Mouse (Mus musculus) lung, adult 18-20 months (tissue): ENCODE results near the gene Arl6ip6.

ENCODE experiments used
- DNase-seq, 2 experiments: peaks; one replicate each; pipeline ENCODE4 v3.0.0; 2022; ENCODE audit warnings: mixed read lengths in 2 of 2

Arl6ip6 gene

DNA sequence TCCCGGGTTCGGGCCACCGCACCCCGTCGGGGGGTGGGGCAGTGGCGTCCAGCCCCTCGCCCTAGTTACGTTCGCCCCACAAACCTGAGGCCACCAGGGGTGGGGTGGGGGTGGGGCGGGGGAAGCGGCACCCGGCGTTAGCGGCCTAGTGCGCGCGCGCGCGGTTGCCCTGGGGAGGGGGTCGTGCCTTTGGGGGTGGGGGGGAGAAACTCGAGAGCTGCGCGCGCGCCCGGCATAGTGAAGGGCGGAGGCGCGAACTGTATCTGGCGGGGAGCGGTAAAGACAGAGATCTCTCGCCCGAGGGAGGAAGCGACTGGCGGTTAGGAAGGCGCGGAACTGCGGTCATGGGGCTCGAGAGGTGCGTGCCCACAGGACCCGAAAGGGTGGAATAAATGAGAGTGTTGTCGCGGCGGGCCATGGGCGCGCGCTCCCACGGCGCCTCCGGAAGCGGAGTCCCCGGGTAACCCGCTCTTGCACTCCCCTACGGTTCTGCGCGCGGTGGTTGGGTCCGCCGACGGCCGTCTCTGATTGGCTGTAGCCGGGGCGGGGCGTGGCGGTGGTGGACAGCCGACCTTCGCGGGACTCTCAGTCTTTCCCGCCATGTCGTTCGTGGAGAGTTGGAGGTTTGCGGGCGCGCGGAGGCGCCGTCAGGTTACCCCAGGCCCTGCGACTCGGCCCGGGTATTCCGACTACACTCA lies at the start of gene Arl6ip6:
Arl6ip6 (plus strand) TSS at position 204 of the 698 bp plus-strand sequence.
- DNase-seq, result peak; percentile 98

DNA sequence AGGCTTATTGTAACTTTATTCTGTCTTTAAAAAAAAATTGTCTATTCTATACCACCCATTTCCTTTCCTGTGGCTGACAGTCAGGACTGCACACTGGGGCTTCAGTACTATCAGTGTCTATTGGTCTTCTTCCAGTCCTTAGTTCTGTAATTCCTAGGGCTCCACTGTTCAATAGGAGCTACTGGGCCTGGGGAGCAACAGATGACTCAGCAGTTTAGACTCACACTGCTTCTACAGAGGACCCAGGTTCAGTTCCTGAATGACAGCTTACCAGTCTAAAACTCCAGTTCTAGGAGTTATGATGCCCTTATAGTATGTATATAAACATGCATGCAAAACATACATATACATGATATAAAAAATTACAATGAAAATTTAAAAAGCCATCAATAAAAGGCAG lies 44.7 kb upstream of the Arl6ip6 start:
- no peak for DNase-seq

DNA sequence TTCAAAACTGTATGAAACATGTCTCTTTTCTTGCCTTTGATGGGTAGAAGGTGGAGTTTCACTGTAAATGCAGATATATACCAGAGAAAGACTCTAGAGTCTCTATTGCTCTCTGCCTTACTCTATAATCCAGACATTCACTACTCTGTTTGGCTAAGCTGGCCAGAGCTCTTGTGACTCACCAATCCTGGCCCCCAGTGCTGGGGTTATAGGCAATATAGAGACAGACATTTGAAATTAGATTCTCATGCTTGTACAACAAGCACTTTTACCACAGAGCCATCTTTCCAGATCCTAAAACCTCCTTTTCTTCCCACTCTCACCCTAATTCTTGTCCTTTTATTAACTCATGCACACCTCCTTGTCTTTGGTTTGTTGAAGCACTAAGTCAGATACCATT lies 17.6 kb upstream of the Arl6ip6 start:
- no peak for DNase-seq

- no peak for DNase-seq
Observed at GRCm38 (mm10) chr2:53178966-53179365, 12.6 kb upstream of the Arl6ip6 start.

- no peak for DNase-seq
Observed at GRCm38 (mm10) chr2:53179876-53180275, 11.7 kb upstream of the Arl6ip6 start.

DNA sequence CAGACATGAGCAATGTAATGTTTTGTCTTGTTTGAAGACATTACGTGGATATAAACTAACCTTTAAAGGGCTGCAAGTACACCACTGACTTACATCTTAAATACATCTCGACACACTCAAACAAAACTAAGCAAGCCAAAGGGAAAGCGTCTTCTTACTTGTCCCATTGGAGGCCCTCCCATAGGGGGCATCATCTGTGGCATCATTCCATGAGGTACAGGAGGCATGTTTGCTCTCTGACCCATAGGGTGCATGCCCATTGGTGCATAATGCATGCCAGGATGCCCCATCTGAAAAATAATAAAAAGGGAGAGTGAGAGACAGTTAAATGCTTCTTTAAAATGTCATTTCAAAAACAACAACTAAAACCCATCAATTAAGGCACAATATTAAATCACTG lies 1.7 kb upstream of the Arl6ip6 start:
- DNase-seq, result no peak

DNA sequence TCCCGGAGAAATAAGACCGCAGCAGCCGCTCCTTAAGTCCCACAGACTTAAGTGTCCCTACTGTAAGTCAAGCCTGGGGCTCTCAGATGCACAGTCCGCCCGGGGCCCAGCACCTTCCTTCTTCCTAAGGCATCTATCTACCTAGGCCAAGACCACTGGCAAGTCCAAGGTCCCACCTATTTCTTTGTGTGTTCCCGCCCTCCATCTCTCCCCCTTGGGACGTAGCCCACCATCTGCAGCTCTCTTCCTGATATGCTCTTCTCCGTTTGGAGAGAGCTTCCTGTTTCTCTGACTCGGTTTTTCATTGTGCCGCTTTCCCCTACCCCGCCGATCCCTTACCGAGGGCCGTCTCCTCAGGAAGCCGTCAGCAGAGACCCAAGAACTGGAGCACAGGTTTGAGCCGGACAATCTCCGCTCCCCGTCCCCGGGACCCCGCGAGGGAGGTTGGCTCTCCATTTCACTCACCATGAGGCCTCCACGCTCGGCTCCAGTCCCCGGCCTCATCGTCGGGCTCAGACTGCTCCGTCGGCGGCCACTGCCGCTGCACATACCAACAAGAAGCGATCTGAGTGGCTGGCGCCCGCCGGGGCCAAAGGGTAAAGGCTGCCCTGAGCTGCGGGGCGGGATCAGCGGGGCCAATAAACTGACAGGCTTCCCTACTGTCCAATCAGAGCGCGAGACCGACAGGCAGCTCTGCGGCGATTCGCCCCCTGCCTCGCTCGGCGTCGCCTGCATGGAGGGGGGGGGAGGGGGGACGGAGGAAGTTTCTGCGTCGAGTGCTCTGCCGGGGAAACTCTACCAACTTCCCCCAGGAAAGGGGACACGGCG lies 628 bp upstream of the Arl6ip6 start, which contains the start of gene Prpf40a:
Prpf40a (minus strand) TSS at position 601 of the 828 bp plus-strand sequence.
- DNase-seq, result peak; percentile 99

- no peak for DNase-seq
Observed at GRCm38 (mm10) chr2:53192386-53192785, 860 bp downstream of the Arl6ip6 start.

GRCm38 (mm10) chr2:53196431-53196830 lies 4.9 kb downstream of the Arl6ip6 start:
- no peak for DNase-seq

DNA sequence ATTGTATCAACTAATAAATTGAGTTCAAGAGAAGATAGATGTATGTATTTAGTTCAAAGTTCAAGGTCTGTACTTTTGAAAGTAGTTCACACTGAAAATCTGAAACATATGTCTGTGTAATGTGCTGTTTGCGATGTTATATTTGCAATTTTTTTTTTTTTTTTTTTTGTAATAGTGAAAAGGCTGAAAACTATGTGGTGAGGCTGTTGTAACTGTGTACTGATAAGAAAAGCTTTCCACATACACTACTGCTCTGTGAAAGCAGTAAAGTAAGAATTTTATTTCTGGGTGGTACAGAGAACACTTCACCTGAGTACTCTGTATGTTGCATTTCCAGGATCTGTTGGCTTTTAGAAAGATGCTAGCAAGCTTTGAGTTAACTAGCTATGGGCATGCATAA lies 7.7 kb downstream of the Arl6ip6 start:
- no peak for DNase-seq

- DNase-seq, result no peak
Observed at GRCm38 (mm10) chr2:53200164-53200885, 8.8 kb downstream of the Arl6ip6 start.

DNA sequence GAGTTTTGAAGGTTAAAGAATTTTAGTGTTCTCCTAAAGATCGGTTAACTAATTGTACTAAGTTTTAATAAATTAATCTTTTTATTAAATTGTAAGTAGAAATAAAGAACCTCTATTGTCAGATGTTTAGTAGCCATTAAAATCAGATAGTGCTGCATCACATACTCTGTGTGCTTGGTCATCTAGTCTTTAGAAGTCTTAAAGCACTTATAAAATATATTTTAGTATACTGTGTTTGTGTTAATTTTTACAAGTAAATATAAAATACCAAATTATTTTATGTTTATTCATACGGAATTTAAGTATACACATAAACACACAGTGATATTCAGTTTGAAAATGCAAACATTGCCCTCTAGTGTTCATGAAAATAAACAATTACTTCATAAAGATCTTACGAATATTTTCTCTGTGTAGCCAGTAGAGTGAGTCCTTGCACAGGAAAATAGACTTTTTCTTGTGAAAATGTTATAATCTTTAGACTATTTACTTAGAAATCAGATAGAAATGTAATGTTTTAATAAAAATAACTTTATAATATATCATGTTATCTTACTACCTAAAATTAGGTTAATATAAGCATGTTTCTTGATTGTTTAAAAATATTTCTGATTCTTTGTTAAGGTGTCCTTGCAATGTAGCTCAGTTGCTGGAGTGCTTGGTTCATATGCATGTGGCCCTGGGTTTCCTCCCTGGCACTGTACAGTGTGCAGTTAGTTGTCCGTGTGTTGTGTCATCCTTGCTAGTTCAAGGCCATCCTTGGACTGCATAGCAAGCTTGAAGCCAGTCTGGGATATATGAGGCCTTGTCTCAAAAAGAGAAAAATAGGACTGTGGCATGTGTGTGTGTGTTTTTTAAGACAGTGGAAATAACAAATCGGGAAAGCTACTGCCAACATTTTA lies 13.1 kb downstream of the Arl6ip6 start:
- no peak for DNase-seq

- DNase-seq, result no peak
Observed at GRCm38 (mm10) chr2:53206749-53207148, 15.2 kb downstream of the Arl6ip6 start.

DNA sequence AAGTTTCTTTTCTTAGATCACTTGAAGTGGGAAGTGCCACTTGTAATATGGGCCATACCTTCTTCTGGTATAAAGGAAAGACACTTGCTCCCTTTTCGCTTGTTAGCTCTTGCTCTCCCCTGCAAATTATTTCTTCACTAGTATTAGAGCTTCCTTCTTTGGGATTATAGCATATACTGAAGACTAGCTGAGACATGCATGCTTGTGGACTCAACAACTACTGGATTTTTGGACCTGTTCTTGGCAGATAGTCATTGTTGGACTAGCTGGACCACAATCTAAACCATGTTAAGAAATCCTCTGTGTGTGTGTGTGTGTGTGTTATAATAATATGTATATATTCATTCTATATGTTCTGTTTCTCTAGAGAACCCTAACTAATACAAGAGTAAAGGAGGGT lies 22.0 kb downstream of the Arl6ip6 start:
- no peak for DNase-seq

GRCm38 (mm10) chr2:53222242-53222641 lies 30.7 kb downstream of the Arl6ip6 start:
- no peak for DNase-seq

DNA sequence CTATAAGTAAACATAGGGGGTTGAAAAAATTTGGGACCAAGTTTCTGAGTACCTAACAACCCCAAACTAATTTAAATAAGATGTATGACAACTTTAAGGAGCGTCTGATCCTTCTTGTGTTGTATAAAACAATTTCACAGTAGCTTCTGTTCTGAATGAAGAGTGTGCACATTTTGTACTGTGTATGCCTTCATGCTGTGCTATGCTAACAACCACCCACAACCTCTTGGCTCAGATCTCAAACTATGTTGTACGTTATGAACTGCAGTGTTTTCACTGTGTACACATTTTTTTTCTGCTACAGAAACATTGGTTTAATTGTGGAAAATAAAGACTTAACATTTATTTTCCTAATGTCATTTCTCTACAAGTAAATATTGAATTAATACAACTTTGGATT lies 65.5 kb downstream of the Arl6ip6 start:
- no peak for DNase-seq
